Mouse (Mus musculus) forebrain, embryonic 16.5 days (tissue): ENCODE data around the gene Med15. TPM values are rescaled to one million over a fixed set of nuclear protein-coding genes. Genes with fewer than 3 reads are reported as not detected.
"Not testable (repeated sequence)": the region's sequence is repeated elsewhere in the genome, so short reads cannot be mapped to it uniquely, and the experiment has no call there.

Experiments
- ATAC-seq: fragments of 200-750 bp; cut with Nextera tagmentation; 2 replicates; pipeline ENCODE4 v1.8.0; 2017; ENCODE audit warnings: mild to moderate bottlenecking, moderate library complexity
- H3K27ac ChIP-seq: fragments of 300-500 bp; sonication (generic); 2 replicates; pipeline ENCODE4 v1.5.1; 2014; ENCODE audit warnings: low read length, control low read depth
- H3K27me3 ChIP-seq: fragments of 300-500 bp; sonication (generic); replicated peaks from 2 replicates; pipeline ENCODE4 v1.6.1; 2014; ENCODE audit warnings: low read length; ENCODE audit not compliant: control insufficient read depth, insufficient read depth
- H3K36me3 ChIP-seq: fragments of 300-500 bp; sonication (generic); 2 replicates; pipeline ENCODE4 v1.6.1; 2014; ENCODE audit not compliant: control insufficient read depth, insufficient read depth
- H3K4me1 ChIP-seq: fragments of 300-500 bp; sonication (generic); replicated peaks from 2 replicates; pipeline ENCODE4 v1.6.1; 2014; ENCODE audit warnings: low read length; ENCODE audit not compliant: control insufficient read depth, insufficient read depth
- H3K4me2 ChIP-seq: fragments of 300-500 bp; sonication (generic); 2 replicates; pipeline ENCODE4 v1.6.1; 2014; ENCODE audit warnings: mild to moderate bottlenecking, low read length, control low read depth
- H3K4me3 ChIP-seq: fragments of 300-500 bp; sonication (generic); replicated peaks from 2 replicates; pipeline ENCODE4 v1.5.1; 2014; ENCODE audit warnings: mild to moderate bottlenecking, low read length, control low read depth
- H3K9ac ChIP-seq: fragments of 300-500 bp; sonication (generic); replicated peaks from 2 replicates; pipeline ENCODE4 v1.6.1; 2014; ENCODE audit warnings: low read depth, low read length, control low read depth
- H3K9me3 ChIP-seq: fragments of 300-500 bp; sonication (generic); 2 replicates; pipeline ENCODE4 v1.6.1; 2016; ENCODE audit warnings: low read length; ENCODE audit not compliant: control insufficient read depth
- WGBS: fragments of 180-500 bp; shearing (Covaris S2); extraction: QIAGEN DNeasy Blood & Tissue Kit; methylation state at CpG from one replicate; pipeline ENCODE4 v1.1.7; 2014; 5-methylcytosine and 5-hydroxymethylcytosine counted together
- polyA plus RNA-seq: library from polyadenylated mRNA; unstranded; fragments of >200 nt; fragmentation: Nextera tagmentation; extraction: Ambion mirVana; gene quantifications from 2 replicates; pipeline ENCODE4 v1.2.1, GENCODE M21; 2015

Med15 gene
- polyA plus RNA-seq, 1 experiment from 2014 or later, result 50.1 TPM

DNA sequence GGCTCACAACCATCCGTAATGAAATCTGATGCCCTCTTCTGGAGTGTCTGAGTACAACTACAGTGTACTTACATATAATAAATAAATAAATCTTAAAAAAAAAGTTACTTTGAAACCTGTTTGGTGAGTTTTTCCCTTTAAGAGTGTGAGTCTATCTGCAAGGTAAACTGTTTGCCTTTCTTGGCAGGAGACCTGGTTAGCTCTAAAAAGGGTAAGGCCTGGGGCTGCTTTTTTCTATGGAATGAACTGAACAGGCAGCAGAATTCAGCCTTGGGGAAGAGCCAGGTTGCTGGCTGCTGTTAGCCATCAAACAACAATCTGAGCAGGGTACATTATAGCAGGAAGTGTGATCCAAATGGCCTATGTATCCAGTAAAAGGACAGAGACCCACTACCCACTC, 10.1 kb upstream of the Med15 start:
- Histone ChIP-seq H3K9ac (no peak overlapping the region), H3K4me2 (no peak overlapping the region), H3K4me3 (no peak overlapping the region), H3K27me3 (no peaks in the 10 kb centered on the region; the same call in 1 of the 2 replicates), H3K27ac (no peak overlapping the region), H3K36me3 (no peaks in the 10 kb centered on the region), H3K9me3 (no peaks in the 10 kb centered on the region), H3K4me1 (no peaks in the 10 kb centered on the region)
- no peak for ATAC-seq
- 79% methylated on average over 1 of the region's 1 CpGs for WGBS

DNA sequence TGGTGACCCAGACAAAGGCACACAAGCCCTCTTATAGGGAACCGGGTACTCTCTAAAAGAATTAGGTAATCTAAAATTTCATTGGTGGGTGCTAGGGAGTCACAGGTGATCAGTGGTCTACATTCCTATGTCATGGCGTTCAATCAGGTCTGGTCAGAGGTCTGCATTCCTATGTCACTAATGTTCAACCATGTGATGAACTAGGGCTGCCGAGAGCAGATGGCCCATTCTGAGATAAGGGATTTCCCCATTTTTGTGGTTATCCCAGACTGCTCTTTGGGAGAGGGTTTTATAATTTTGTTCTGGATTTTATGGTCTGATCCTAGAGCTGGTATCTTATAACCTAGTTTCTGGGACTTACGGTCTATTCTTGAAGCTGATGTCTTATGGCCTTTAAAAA, 7.4 kb upstream of the Med15 start:
- Histone ChIP-seq H3K27ac (no peak overlapping the region), H3K4me2 (no peak overlapping the region), H3K4me1 (no peaks in the 10 kb centered on the region), H3K27me3 (peaks cover 3% of the 10 kb centered on the region; the same call in 1 of the 2 replicates), H3K36me3 (no peaks in the 10 kb centered on the region), H3K4me3 (no peak overlapping the region), H3K9me3 (no peaks in the 10 kb centered on the region), H3K9ac (no peak overlapping the region)
- ATAC-seq, result no peak
- 91% methylated on average over 4 of the region's 4 CpGs for WGBS

DNA sequence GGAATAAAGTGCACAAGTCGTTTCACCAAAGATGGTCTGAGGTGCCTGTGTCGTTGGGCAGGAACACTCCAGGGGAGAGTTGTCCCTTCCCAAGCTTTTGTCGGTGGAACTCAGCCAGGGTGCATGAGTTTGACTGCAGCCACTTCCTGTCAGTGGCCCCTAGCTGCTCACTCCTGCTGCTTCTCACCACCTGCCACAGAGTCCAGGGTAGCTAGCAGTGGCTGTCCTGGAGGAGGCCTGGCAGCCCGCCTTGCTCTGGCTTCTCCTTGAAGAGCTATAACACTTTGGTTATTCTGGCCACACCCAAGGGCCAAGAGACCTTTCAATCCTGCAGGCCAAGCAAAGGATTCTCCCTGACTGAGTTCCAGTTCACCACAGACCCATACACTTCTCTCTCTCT, 3.5 kb upstream of the Med15 start:
- no peak for ATAC-seq

DNA sequence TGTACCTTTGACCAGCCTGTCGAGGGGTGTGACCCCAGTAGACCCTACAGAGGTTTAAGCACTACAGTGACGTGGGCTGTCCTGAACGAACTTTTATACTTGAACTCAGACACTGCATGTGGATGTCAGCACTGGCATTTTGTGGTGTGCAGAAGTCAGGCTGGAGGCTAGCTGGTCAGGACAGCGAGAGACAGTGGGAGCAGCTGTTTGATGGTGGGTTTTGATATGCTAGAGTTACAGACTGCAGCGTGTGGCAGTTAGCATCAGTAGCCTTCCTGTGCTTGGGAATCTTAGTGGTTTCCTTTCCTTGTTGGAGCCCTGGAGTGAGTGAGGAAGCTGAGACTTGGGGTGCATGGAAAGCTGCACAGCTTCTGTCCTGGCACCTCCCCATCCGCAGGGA, 2.2 kb upstream of the Med15 start:
- not testable (repeated sequence) for H3K27me3 ChIP-seq, ATAC-seq, H3K4me2 ChIP-seq, H3K9ac ChIP-seq, H3K4me1 ChIP-seq, H3K36me3 ChIP-seq, H3K9me3 ChIP-seq, H3K4me3 ChIP-seq, H3K27ac ChIP-seq
- 89% methylated on average over 6 of the region's 6 CpGs for WGBS

More for the DNA sequence above, 3.5 kb upstream of the Med15 start:
- Histone ChIP-seq H3K27ac (no peak overlapping the region), H3K27me3 (peaks cover 3% of the 10 kb centered on the region; the same call in 1 of the 2 replicates), H3K4me3 (no peak overlapping the region), H3K9ac (no peak overlapping the region), H3K4me1 (no peaks in the 10 kb centered on the region), H3K9me3 (no peaks in the 10 kb centered on the region), H3K36me3 (no peaks in the 10 kb centered on the region), H3K4me2 (no peak overlapping the region)
- 73% methylated on average over 4 of the region's 4 CpGs for WGBS

DNA sequence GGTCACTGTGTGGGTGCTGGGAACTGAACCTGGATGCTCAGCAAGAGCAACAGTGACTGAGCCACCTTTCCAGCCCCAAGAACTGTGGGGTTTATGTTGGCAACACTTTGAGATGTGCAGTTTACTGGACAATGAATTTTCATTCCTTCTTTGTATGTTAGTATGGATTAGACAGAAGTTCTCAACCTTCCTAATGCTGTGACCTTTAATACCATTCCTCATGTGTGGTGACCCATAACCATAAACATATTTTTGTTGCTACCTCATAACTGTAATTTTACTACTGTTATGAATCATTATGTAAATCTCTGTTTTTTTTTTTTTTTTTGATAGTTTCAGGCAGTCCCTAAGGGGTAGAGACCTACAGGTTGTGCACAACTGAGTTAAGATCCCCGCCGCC, 955 bp upstream of the Med15 start:
- H3K27me3 ChIP-seq, result 0 out of 2 replicates have a peak, but pooled peaks cover 3% of the 10 kb centered on the region
- H3K9ac ChIP-seq, result no peak overlapping the region
- 72% methylated on average over 2 of the region's 2 CpGs for WGBS
- H3K27ac ChIP-seq, result no peak overlapping the region
- H3K36me3 ChIP-seq, result no peaks in the 10 kb centered on the region
- no peaks in the 10 kb centered on the region for H3K4me1 ChIP-seq
- H3K9me3 ChIP-seq, result no peaks in the 10 kb centered on the region
- ATAC-seq, result no peak
- no peak overlapping the region for H3K4me2 ChIP-seq
- H3K4me3 ChIP-seq, result no peak overlapping the region

DNA sequence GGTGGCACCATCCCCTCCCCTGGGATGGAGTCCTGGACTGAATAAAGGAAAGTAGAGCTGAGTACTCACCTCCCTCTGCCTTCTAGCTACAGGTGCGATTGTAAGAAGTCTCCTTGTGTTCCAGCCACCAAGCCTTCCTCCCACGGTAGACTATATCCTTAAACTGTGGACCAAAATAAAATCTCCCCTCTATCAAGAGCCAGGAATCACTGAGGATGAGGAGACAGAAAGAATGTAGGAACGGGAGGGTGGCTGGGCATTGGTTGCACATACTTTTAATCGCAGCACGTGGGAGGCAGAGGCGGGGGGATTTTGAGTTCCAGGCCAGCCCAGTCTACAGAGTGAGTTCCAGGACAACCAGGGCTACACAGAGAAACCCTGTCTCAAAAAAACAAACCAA, 260 bp downstream of the Med15 start:
- Histone ChIP-seq H3K27ac (no peak overlapping the region), H3K36me3 (no peaks in the 10 kb centered on the region), H3K4me2 (no peak overlapping the region), H3K9me3 (no peaks in the 10 kb centered on the region), H3K4me1 (no peaks in the 10 kb centered on the region), H3K4me3 (no peak overlapping the region), H3K9ac (no peak overlapping the region), H3K27me3 (0 out of 2 replicates have a peak, but pooled peaks cover 3% of the 10 kb centered on the region)
- WGBS, result 71% methylated on average over 6 of the region's 6 CpGs
- ATAC-seq, result no peak

DNA sequence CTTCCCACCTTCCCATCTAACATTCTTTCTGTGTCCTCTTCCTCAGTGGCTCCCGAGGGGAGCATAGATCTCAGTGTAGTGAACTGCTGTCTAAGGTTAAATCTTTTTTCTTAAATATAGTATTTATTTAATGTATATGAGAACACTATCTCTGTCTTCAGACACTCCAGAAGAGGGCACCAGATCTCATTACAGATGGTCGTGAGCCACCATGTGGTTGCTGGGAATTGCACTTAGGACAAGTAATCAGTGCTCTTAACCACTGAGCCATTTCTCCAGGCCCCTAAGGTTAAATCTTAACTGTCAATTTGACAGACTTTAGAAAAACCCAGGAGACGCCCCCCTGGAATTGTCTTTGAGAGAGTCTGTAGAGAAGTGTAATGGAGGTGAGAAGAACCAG, 670 bp downstream of the Med15 start:
- WGBS, result 40% methylated on average over 3 of the region's 3 CpGs
- no peaks in the 10 kb centered on the region for H3K4me1 ChIP-seq
- H3K9ac ChIP-seq, result no peak overlapping the region
- H3K36me3 ChIP-seq, result no peaks in the 10 kb centered on the region
- H3K4me2 ChIP-seq, result no peak overlapping the region
- H3K27ac ChIP-seq, result no peak overlapping the region
- no peak for ATAC-seq
- 0 out of 2 replicates have a peak, but pooled peaks cover 3% of the 10 kb centered on the region for H3K27me3 ChIP-seq
- no peak overlapping the region for H3K4me3 ChIP-seq
- H3K9me3 ChIP-seq, result no peaks in the 10 kb centered on the region

DNA sequence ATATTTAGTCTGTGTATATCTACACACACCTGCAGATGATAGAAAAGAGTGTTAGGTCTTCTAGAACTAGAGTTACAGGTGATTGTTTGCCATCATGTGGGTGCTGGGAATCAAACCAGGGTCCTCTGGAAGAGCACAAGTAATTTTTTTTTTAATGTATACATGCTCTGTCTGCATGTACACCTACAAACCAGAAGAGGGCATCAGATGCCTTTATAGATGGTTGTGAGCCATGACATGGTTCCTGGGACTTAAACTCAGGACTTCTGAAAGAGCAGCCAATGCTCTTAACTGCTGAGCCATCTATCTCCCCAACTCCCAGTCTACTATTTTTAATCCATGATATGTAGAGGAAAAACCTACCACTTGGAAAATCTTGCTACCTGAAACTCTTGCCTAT, 2.7 kb downstream of the Med15 start:
- H3K9ac ChIP-seq, result no peak overlapping the region
- ATAC-seq, result no peak
- no peak overlapping the region for H3K4me2 ChIP-seq
- no peaks in the 10 kb centered on the region for H3K9me3 ChIP-seq
- no peak overlapping the region for H3K4me3 ChIP-seq
- H3K27me3 ChIP-seq, result no peaks in the 10 kb centered on the region
- no peaks in the 10 kb centered on the region for H3K36me3 ChIP-seq
- no peak overlapping the region for H3K27ac ChIP-seq
- no peaks in the 10 kb centered on the region for H3K4me1 ChIP-seq

DNA sequence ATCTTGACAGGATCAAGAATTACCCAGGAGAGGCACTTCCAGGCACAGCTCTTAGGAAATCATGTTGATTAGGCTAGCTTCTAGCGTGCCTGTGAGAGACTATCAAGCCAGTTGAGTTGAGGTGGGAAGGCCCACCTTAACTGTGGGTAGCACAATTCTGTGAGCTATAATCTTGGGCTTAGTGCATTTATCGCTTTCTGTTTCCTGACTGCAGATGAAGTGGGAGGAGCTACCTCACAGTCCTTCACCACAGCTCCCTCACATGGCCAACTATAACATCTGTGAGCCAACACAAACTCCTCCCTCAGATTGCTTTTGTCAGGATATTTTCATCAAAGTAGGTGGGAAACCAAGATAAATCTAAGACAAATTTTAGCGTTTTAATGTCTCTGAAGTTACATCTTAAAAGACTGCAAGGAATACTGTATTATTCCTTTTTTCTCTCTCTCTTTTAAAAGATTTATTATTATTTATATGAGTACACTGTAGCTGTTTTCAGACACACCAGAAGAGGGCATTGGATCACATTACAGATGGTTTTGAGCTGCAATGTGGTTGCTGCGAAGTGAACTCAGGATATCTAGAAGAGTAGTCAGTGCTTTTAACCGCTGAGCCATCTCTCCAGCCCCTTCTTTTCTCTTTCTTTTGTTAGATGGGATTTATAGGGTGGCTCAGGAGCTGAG, 5.4 kb downstream of the Med15 start:
- Histone ChIP-seq H3K4me2 (no peak overlapping the region), H3K9ac (no peak overlapping the region), H3K27ac (no peak overlapping the region), H3K4me1 (no peaks in the 10 kb centered on the region), H3K9me3 (no peaks in the 10 kb centered on the region), H3K4me3 (no peak overlapping the region), H3K36me3 (no peaks in the 10 kb centered on the region), H3K27me3 (no peaks in the 10 kb centered on the region)
- ATAC-seq, result no peak
- WGBS, result 14% methylated on average over 5 of the region's 5 CpGs

DNA sequence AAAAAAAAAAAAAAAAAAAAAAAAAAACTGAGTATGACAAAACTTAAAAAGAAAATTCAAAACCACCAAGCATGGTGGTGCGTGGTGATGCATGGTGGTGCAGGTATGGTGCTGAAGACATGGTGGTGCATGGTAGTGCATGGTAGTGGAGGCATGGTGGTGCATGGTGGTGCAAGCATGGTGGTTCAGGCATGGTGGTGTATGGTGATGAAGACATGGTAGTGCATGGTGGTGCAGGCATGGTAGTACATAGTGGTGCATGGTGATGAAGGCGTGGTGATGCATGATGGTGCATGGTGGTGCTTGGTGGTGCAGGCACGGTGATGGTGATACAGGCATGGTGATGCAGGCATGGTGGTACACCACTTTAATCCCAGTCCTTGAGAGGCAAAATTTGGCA, 8.2 kb downstream of the Med15 start:
- H3K4me1 ChIP-seq, result peaks cover 16% of the 10 kb centered on the region
- no peak overlapping the region for H3K4me3 ChIP-seq
- 95% methylated on average over 3 of the region's 3 CpGs for WGBS
- H3K4me2 ChIP-seq, result no peak overlapping the region
- H3K27ac ChIP-seq, result no peak overlapping the region
- H3K27me3 ChIP-seq, result no peaks in the 10 kb centered on the region
- no peaks in the 10 kb centered on the region for H3K36me3 ChIP-seq
- H3K9me3 ChIP-seq, result no peaks in the 10 kb centered on the region
- H3K9ac ChIP-seq, result no peak overlapping the region
- no peak for ATAC-seq
